Mouse (Mus musculus) hindbrain, embryonic 14.5 days (tissue): ENCODE data around the gene Ttll9. TPM values are rescaled to one million over a fixed set of nuclear protein-coding genes. Genes with fewer than 3 reads are reported as not detected.
A peak's percentile ranks its signal among the peaks of the same experiment; 100 is the strongest.

Experiments
- ATAC-seq: fragments of 200-750 bp; cut with Nextera tagmentation; 2 replicates; pipeline ENCODE4 v1.8.0; 2017; ENCODE audit warnings: moderate number of reproducible peaks, mild to moderate bottlenecking, moderate TSS enrichment, moderate library complexity; ENCODE audit not compliant: low FRiP score
- DNase-seq: peaks from one replicate; pipeline ENCODE4 v3.0.0-alpha.2; 2015; ENCODE audit warnings: low spot score
- H3K27ac ChIP-seq: fragments of 300-500 bp; sonication (generic); 2 replicates; pipeline ENCODE4 v1.5.1; 2014; ENCODE audit warnings: mild to moderate bottlenecking, moderate library complexity
- H3K27me3 ChIP-seq: fragments of 300-500 bp; sonication (generic); 2 replicates; pipeline ENCODE4 v1.6.1; 2014; ENCODE audit warnings: mild to moderate bottlenecking, low read length, mixed read lengths; ENCODE audit not compliant: control insufficient read depth, insufficient read depth
- H3K36me3 ChIP-seq: fragments of 300-500 bp; sonication (generic); replicated peaks from 2 replicates; pipeline ENCODE4 v1.6.1; 2014; ENCODE audit not compliant: control insufficient read depth, insufficient read depth
- H3K4me1 ChIP-seq: fragments of 300-500 bp; sonication (generic); replicated peaks from 2 replicates; pipeline ENCODE4 v1.6.1; 2014; ENCODE audit warnings: antibody characterized with exemption, low read length, mixed read lengths; ENCODE audit not compliant: control insufficient read depth, insufficient read depth
- H3K4me2 ChIP-seq: fragments of 300-500 bp; sonication (generic); replicated peaks from 2 replicates; pipeline ENCODE4 v1.6.1; 2014; ENCODE audit warnings: mild to moderate bottlenecking, moderate library complexity
- H3K4me3 ChIP-seq: fragments of 300-500 bp; sonication (generic); replicated peaks from 2 replicates; pipeline ENCODE4 v1.5.1; 2014; ENCODE audit warnings: mild to moderate bottlenecking, low read length
- H3K9ac ChIP-seq: fragments of 300-500 bp; sonication (generic); 2 replicates; pipeline ENCODE4 v1.6.1; 2014
- H3K9me3 ChIP-seq: fragments of 300-500 bp; sonication (generic); 2 replicates; pipeline ENCODE4 v1.6.1; 2016; ENCODE audit warnings: low read length; ENCODE audit not compliant: control insufficient read depth
- WGBS: fragments of 180-500 bp; shearing (Covaris S2); extraction: QIAGEN DNeasy Blood & Tissue Kit; methylation state at CpG from one replicate; pipeline ENCODE4 v1.1.7; 2014; 5-methylcytosine and 5-hydroxymethylcytosine counted together
- polyA plus RNA-seq: library from polyadenylated mRNA; unstranded; fragments of >200 nt; fragmentation: Nextera tagmentation; extraction: Ambion mirVana; gene quantifications from 2 replicates; pipeline ENCODE4 v1.2.1, GENCODE M21; 2014

Ttll9 gene
- polyA plus RNA-seq, 1 experiment from 2014 or later: 8.0 TPM

GRCm38 (mm10) chr2:152924543-152924942 lies 37.7 kb upstream of the Ttll9 start:
- no peaks in the 10 kb centered on the region for H3K27me3 ChIP-seq
- no peak overlapping the region for H3K4me2 ChIP-seq
- no peaks in the 10 kb centered on the region for H3K9me3 ChIP-seq
- H3K4me1 ChIP-seq: no peaks in the 10 kb centered on the region
- no peak overlapping the region for H3K27ac ChIP-seq
- 89% methylated on average over 5 of the region's 5 CpGs for WGBS
- no peak overlapping the region for H3K9ac ChIP-seq
- ATAC-seq: no peak
- H3K4me3 ChIP-seq: no peak overlapping the region
- no peaks in the 10 kb centered on the region for H3K36me3 ChIP-seq
- no peak for DNase-seq

- ATAC-seq: no peak
- no peak overlapping the region for H3K9ac ChIP-seq
- H3K36me3 ChIP-seq: no peaks in the 10 kb centered on the region
- H3K27ac ChIP-seq: no peak overlapping the region
- H3K4me2 ChIP-seq: no peak overlapping the region
- no peaks in the 10 kb centered on the region for H3K9me3 ChIP-seq
- no peaks in the 10 kb centered on the region for H3K27me3 ChIP-seq
- no peak for DNase-seq
- no peak overlapping the region for H3K4me3 ChIP-seq
- 75% methylated on average over 11 of the region's 11 CpGs for WGBS
- no peaks in the 10 kb centered on the region for H3K4me1 ChIP-seq
These were observed 37.0 kb upstream of the Ttll9 start for GRCm38 (mm10) chr2:152925189-152925872.

- H3K27ac ChIP-seq: no peak overlapping the region
- no peak for DNase-seq
- no peaks in the 10 kb centered on the region for H3K27me3 ChIP-seq
- H3K36me3 ChIP-seq: no peaks in the 10 kb centered on the region
- no peaks in the 10 kb centered on the region for H3K4me1 ChIP-seq
- no peak overlapping the region for H3K4me2 ChIP-seq
- no peaks in the 10 kb centered on the region for H3K9me3 ChIP-seq
- no peak for ATAC-seq
- no peak overlapping the region for H3K9ac ChIP-seq
- H3K4me3 ChIP-seq: no peak overlapping the region
- WGBS: 73% methylated on average over 9 of the region's 9 CpGs
These were observed 35.4 kb upstream of the Ttll9 start for GRCm38 (mm10) chr2:152926896-152927295.

DNA sequence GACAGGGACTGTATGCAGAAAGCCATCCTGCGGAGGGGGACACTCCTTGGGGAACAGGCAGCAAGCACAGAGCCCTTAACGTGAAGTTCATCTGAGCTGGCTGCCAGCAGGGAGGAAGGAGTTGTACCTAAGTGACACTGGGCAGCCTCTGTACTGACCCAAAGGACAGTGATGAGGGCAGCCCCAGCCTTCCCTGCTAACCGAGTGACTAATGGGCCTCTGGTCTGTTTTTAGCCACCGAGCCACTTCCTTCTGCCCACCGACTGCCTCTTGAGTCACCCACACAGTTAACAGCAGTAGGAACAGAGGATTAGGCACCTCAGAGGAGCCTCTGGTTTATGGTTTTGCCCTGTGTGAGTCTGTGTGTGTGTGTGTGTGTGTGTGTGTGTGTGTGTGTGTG lies 34.9 kb upstream of the Ttll9 start:
- no peaks in the 10 kb centered on the region for H3K27me3 ChIP-seq
- no peak overlapping the region for H3K4me3 ChIP-seq
- no peaks in the 10 kb centered on the region for H3K36me3 ChIP-seq
- WGBS: 68% methylated on average over 5 of the region's 5 CpGs
- H3K9me3 ChIP-seq: no peaks in the 10 kb centered on the region
- no peaks in the 10 kb centered on the region for H3K4me1 ChIP-seq
- no peak overlapping the region for H3K4me2 ChIP-seq
- H3K27ac ChIP-seq: no peak overlapping the region
- DNase-seq (no peak), ATAC-seq (no peak)
- H3K9ac ChIP-seq: no peak overlapping the region

DNA sequence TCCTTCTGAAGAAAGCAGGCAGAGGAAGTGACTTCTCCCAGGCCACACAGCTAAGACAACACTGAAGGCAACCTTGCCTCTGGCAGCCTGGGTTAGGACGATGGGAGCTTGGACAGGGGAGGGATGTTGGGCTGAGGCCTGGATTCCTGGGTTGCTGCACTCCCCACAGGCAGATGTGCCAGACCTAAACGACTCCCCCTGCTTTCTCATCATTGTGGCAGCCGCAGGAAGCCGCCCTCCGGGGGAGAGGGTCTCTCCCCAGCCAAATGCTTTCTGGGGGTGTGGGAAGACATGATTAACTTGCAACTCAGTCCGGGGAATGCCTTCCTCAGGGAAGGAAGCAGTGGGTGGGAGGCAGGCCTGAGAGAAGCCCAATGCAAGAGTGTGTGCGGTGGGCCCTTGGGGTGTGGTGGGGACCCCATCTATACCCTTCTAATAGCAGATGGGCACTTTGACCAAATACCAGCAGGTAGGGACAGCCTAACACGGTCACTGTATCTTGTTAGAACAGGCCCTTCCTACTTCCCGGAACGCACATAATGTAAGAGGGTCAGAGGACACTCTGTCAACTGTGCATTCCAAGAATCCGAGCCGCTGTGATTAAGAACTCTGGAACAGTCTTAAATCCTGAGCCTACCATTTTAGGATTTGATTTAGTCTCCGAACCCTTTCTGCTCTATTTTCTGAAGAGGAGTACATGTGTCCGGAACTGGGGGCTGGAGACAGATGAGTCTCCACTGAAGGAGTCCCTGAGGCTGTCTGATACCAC lies 33.9 kb upstream of the Ttll9 start:
- Histone ChIP-seq H3K9me3 (no peaks in the 10 kb centered on the region), H3K27ac (no peak overlapping the region), H3K4me2 (no peak overlapping the region), H3K9ac (no peak overlapping the region), H3K27me3 (no peaks in the 10 kb centered on the region), H3K36me3 (no peaks in the 10 kb centered on the region), H3K4me3 (no peak overlapping the region), H3K4me1 (no peaks in the 10 kb centered on the region)
- ATAC-seq (no peak), DNase-seq (no peak)
- 57% methylated on average over 14 of the region's 14 CpGs for WGBS

GRCm38 (mm10) chr2:152928988-152929370 lies 33.3 kb upstream of the Ttll9 start:
- H3K9me3 ChIP-seq: no peaks in the 10 kb centered on the region
- no peak for ATAC-seq
- no peaks in the 10 kb centered on the region for H3K4me1 ChIP-seq
- H3K27ac ChIP-seq: no peak overlapping the region
- no peak for DNase-seq
- H3K4me3 ChIP-seq: no peak overlapping the region
- no peaks in the 10 kb centered on the region for H3K27me3 ChIP-seq
- H3K9ac ChIP-seq: no peak overlapping the region
- H3K4me2 ChIP-seq: no peak overlapping the region
- no peaks in the 10 kb centered on the region for H3K36me3 ChIP-seq
- WGBS: 72% methylated on average over 3 of the region's 3 CpGs

DNA sequence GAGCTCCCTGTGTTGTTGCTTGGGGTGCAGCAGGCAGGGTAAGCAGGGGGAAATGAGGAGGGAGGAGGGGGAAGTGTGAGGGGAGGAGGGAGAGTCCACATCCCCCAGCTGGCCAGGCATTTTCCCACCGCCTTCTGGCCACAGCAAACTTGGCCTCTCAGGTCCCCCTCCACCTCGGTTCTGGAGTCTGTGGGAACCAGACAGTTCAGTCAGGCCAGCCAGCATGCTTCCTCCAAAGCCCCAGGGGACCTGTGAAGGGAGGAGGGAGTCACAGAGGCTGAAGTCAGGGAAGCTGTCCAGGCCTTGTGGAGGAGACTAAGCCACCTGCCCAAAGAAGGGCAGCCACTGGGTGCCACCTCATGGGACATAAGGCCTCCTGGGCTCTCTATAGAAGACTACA lies 32.0 kb upstream of the Ttll9 start:
- Histone ChIP-seq H3K4me1 (no peaks in the 10 kb centered on the region), H3K36me3 (no peaks in the 10 kb centered on the region), H3K4me3 (no peak overlapping the region), H3K4me2 (no peak overlapping the region), H3K27ac (0 out of 2 replicates have a peak overlapping the region, but pooled peaks have one; percentile 12), H3K27me3 (no peaks in the 10 kb centered on the region), H3K9me3 (no peaks in the 10 kb centered on the region), H3K9ac (no peak overlapping the region)
- WGBS: 42% methylated on average over 2 of the region's 2 CpGs
- DNase-seq: no peak
- ATAC-seq: no peak

DNA sequence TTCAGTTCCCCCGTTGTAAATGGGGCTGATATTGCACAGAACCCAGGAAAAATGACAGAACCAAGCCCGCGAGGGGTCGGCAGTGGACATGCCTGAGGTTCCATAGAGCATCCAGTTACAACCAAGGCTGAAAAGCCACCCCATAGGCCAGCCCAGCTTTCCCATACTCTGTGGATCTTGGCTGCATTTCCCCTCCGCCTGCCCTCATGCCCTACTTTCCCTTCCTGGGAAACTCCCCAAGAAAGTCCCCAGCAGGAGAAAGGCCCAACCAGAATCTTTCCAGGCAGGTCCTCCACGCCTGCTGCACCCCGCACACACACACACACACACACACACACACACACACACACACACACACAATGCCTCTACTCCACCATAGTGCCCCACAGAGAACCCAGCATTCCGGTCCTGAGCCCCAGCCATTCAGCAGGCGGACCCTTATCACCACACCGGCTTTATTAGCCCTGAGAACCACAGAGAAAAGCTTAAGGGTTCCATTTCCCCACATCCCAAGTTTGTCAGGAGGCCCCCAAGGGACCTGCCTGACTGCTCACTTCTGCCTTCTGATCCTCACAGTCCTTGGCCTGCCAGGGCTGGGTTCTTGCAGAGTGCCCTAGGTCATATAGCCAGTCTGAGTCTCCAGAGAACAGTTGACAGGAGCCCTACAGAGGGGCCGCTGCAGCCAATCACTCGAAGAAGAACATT lies 30.7 kb upstream of the Ttll9 start:
- 75% methylated on average over 12 of the region's 12 CpGs for WGBS
- Histone ChIP-seq H3K9ac (no peak overlapping the region), H3K4me1 (no peaks in the 10 kb centered on the region), H3K9me3 (no peaks in the 10 kb centered on the region), H3K27ac (no peak overlapping the region), H3K27me3 (no peaks in the 10 kb centered on the region), H3K4me2 (no peak overlapping the region), H3K36me3 (no peaks in the 10 kb centered on the region), H3K4me3 (no peak overlapping the region)
- no peak for DNase-seq
- ATAC-seq: no peak

DNA sequence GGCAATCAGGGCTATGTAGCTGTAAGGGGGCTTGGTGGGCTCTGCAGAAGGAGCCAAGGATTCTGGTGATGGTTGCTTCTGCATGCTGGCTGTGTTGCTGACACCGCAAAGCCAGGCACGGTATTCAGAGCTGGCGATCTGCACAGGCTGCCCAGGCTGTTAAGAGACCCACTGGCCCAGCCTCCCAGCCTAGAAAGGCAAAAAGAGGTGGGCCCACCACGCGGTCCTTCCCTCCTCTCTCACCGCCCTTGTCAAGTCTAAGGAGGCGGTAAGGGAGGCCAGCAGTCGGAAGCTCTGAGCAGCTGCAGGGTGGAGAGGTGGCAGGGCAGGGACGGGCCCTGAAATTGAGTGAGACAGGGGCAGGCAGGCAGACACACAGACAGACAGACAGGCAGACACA lies 29.2 kb upstream of the Ttll9 start, which contains the start of gene Foxs1:
TSS of gene Foxs1 (minus strand) at position 161 of the 400 bp plus-strand sequence.
- H3K9ac ChIP-seq: no peak within 1 kb of the TSS
- H3K4me3 ChIP-seq: no peak within 1 kb of the TSS
- WGBS: 27% methylated on average over 9 of the region's 9 CpGs
- H3K27ac ChIP-seq: no peak within 1 kb of the TSS
- H3K9me3 ChIP-seq: no peaks in the 10 kb centered on the region
- no peaks in the 10 kb centered on the region for H3K36me3 ChIP-seq
- no peaks in the 10 kb centered on the region for H3K4me1 ChIP-seq
- ATAC-seq (no peak), DNase-seq (no peak)
- H3K27me3 ChIP-seq: no peaks in the 10 kb centered on the region
- no peak within 1 kb of the TSS for H3K4me2 ChIP-seq
